Mouse (Mus musculus): Measurements from ENCODE around the gene Coro2b.

DNA sequence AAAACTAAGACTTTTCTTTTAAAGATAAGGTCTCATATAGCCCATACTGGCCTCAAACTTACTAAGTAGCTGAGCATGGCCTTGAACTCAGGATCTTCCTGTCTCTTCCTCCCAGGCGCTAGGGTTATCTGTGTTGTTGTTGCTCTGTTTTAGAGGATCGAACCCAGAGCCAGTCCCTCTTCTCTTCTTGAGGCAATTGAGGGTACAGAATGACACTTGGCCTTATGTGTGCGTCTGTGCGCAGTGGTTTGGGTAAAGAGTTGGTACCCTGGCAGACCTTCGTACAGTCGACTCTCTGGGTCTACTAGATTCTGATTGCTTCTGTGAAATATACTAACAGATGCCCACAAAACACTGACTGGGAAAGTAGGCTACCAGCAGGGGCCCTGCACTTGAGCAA lies 114.9 kb downstream of the Coro2b start:
- no peak for TF ChIP-seq POLR2A (IDR thresholded peaks at IDR 0.05; ENCODE audit: insufficient read depth, low read length)
- TF ChIP-seq EP300 (IDR thresholded peaks at IDR 0.05; ENCODE audit: insufficient read depth, low read depth, low read length), result no peak

All from ES-Bruce4 (cell line).